Mouse (Mus musculus) brain, embryonic 14.5 days (tissue): Measurements from ENCODE around the gene Zfp414.

Source experiments
- CTCF ChIP-seq: fragments of 200-500 bp; IDR thresholded peaks from 2 replicates; pipeline ENCODE4 v1.5.1; 2012; ENCODE audit warnings: inconsistent platforms, mild to moderate bottlenecking, moderate library complexity, borderline replicate concordance; ENCODE audit not compliant: insufficient read depth, insufficient read length; ENCODE audit errors: extremely low read depth
- POLR2A ChIP-seq: fragments of 200-500 bp; IDR thresholded peaks from 2 replicates; pipeline ENCODE4 v1.6.1; 2012; ENCODE audit warnings: mild to moderate bottlenecking, inconsistent platforms, borderline replicate concordance; ENCODE audit not compliant: poor library complexity, insufficient read depth, insufficient read length, severe bottlenecking; ENCODE audit errors: extremely low read depth

DNA sequence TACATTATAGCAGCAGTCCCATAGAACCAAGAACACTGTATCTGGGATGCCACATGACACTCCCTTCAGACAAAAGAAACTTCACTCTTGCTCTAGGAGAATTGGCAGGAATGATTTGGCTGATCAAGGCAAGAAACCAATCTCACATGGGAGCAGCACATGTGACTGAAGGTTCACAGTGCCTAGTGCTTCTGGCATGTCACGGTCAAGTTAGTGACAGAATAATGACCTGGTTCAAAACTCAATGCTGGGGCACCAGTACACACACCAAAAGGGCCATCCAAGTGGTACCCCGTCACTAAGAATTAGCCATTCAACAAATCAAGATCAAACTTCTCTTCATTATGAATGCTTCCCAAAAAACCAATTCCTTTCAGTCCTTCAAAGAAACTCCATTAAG is 47.2 kb downstream of the Zfp414 start:
- TF ChIP-seq POLR2A (no peak), CTCF (no peak)
